Mouse (Mus musculus): ENCODE results near the gene Trim43a.

DNA sequence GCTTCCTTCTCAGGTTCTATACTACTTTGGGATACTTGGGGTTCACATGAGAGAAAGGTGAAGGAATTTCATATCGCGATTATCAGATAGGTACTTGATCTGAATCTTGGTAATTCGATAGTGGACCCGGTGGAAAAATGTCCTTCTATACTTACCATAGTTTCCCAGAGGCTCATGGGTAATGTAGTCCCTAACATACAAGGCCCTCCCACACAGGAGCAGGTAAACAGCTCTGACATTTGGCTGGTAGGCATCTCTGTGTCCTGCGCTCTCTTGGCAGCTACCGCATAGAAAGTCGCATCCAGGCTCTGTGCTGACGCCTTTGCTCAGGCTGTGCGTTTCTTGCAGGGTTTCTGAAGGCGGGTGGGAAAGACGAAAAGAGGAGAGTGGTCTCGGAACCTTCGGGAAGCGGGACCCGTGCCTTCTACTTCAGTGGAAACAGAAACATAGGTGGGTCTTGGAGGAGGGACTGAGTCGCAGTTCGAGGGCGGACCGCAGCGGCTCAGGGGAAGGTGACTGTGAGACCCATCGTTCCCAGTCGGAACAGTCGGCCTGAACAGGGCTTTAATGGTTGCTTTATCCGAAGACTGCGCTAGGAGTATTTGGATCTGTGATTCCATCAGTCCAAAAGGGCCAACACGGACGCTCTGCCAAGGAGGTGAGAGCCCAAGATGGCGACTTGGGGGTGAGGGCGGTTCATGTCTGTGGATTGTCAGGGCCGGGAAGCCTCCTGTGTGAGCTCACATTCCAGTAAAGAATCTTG, 32.7 kb upstream of the Trim43a start, which contains the start of gene Zfp949:
- TF ChIP-seq CTCF (IDR thresholded peaks at IDR 0.05) (no peak), POLR2A (IDR thresholded peaks at IDR 0.05; ENCODE audit: insufficient read depth, low read depth, low read length) (peak; percentile 81), EP300 (IDR thresholded peaks at IDR 0.05; ENCODE audit: insufficient read depth, low read depth, low read length) (no peak)
